Mouse (Mus musculus): ENCODE results near the gene Panx3. TPM values are rescaled to one million over a fixed set of nuclear protein-coding genes. Genes with fewer than 3 reads are reported as not detected.

Gene Panx3
- polyA plus RNA-seq, 1 experiment from 2014 or later: 0.08 TPM

DNA sequence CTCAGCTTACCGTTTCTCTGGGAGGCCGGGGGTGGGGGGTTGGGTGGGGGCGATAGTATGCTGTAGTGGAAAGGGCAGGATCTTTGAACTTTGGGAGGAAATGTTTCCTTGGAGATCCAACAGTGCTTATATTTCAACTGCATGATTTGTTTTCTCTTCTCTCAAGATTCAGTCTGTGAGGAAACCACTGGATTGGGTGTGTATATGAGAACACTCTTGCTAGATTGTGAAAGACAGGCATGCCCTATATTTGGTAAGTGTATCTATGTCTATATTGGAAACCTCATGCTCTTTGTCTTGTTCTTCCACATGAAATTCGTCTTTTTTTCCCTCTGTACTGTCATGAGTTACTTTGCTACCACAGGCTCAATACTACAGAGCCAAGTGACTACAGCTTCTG is 643 bp upstream of the Panx3 start:
- no peak overlapping the region for H3K27ac ChIP-seq (replicated peaks; ENCODE audit: low read depth, low read length)
- no peak overlapping the region for H3K4me2 ChIP-seq (ENCODE audit: low read depth, low read length)
- no peaks in the 10 kb centered on the region for H3K4me1 ChIP-seq (ENCODE audit: control insufficient read depth, insufficient read depth, low read length)
- WGBS: 60% methylated on average over 4 of the region's 4 CpGs
- ATAC-seq (replicated peaks; ENCODE audit: insufficient number of reproducible peaks, low FRiP score, low TSS enrichment, low read depth): no peak
- no peak for DNase-seq (ENCODE audit: low spot score)
- no peaks in the 10 kb centered on the region for H3K36me3 ChIP-seq (replicated peaks; ENCODE audit: control insufficient read depth, insufficient read depth, low read depth, low read length)
- H3K4me3 ChIP-seq (ENCODE audit: low read depth, low read length): no peak overlapping the region
- H3K27me3 ChIP-seq (ENCODE audit: control insufficient read depth, insufficient read depth, low read length): no peaks in the 10 kb centered on the region
- no peaks in the 10 kb centered on the region for H3K9me3 ChIP-seq (replicated peaks; ENCODE audit: control insufficient read depth, low read length)
- no peak overlapping the region for H3K9ac ChIP-seq (replicated peaks; ENCODE audit: low read length)

DNA sequence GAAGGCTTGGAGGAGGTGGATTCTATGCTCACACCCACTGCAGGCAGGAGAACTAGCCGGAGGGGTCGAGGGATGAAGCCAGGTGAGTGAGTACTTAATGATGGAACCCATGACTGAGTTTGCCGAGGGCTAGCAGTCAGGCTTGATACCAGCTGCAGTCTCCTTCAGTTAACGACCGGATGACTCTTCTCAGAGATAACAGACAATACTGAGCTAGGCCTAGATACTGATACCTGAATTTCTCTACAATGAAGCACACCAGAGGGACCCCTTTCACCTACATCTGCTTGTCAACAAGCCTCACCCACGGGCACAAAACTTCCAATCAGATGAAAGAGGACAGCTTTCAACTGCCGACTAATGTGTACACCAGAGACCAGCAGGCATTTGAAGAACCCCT is 3.0 kb downstream of the Panx3 start:
- no peak for DNase-seq (ENCODE audit: low spot score)
- no peak for ATAC-seq (replicated peaks; ENCODE audit: insufficient number of reproducible peaks, low FRiP score, low TSS enrichment, low read depth)
- H3K4me2 ChIP-seq (ENCODE audit: low read depth, low read length): no peak overlapping the region
- no peaks in the 10 kb centered on the region for H3K4me1 ChIP-seq (ENCODE audit: control insufficient read depth, insufficient read depth, low read length)
- H3K9ac ChIP-seq (replicated peaks; ENCODE audit: low read length): no peak overlapping the region
- no peak overlapping the region for H3K4me3 ChIP-seq (ENCODE audit: low read depth, low read length)
- no peaks in the 10 kb centered on the region for H3K36me3 ChIP-seq (replicated peaks; ENCODE audit: control insufficient read depth, insufficient read depth, low read depth, low read length)
- WGBS: 80% methylated on average over 7 of the region's 7 CpGs
- no peak overlapping the region for H3K27ac ChIP-seq (replicated peaks; ENCODE audit: low read depth, low read length)
- H3K9me3 ChIP-seq (replicated peaks; ENCODE audit: control insufficient read depth, low read length): no peaks in the 10 kb centered on the region
- H3K27me3 ChIP-seq (ENCODE audit: control insufficient read depth, insufficient read depth, low read length): no peaks in the 10 kb centered on the region

GRCm38 (mm10) chr9:37664604-37665003 is 4.4 kb downstream of the Panx3 start:
- Histone ChIP-seq H3K4me1 (ENCODE audit: control insufficient read depth, insufficient read depth, low read length) (no peaks in the 10 kb centered on the region), H3K27me3 (ENCODE audit: control insufficient read depth, insufficient read depth, low read length) (no peaks in the 10 kb centered on the region), H3K9me3 (replicated peaks; ENCODE audit: control insufficient read depth, low read length) (no peaks in the 10 kb centered on the region), H3K36me3 (replicated peaks; ENCODE audit: control insufficient read depth, insufficient read depth, low read depth, low read length) (no peaks in the 10 kb centered on the region), H3K4me3 (ENCODE audit: low read depth, low read length) (no peak overlapping the region), H3K4me2 (ENCODE audit: low read depth, low read length) (no peak overlapping the region), H3K9ac (replicated peaks; ENCODE audit: low read length) (no peak overlapping the region), H3K27ac (replicated peaks; ENCODE audit: low read depth, low read length) (no peak overlapping the region)
- no peak for DNase-seq (ENCODE audit: low spot score)
- 59% methylated on average over 2 of the region's 2 CpGs for whole genome bisulfite sequencing
- no peak for ATAC-seq (replicated peaks; ENCODE audit: insufficient number of reproducible peaks, low FRiP score, low TSS enrichment, low read depth)

- H3K4me2 ChIP-seq (ENCODE audit: low read depth, low read length): no peak overlapping the region
- 76% methylated on average over 1 of the region's 1 CpGs for whole genome bisulfite sequencing
- H3K36me3 ChIP-seq (replicated peaks; ENCODE audit: control insufficient read depth, insufficient read depth, low read depth, low read length): no peaks in the 10 kb centered on the region
- no peaks in the 10 kb centered on the region for H3K9me3 ChIP-seq (replicated peaks; ENCODE audit: control insufficient read depth, low read length)
- DNase-seq (ENCODE audit: low spot score): no peak
- H3K27me3 ChIP-seq (ENCODE audit: control insufficient read depth, insufficient read depth, low read length): no peaks in the 10 kb centered on the region
- H3K9ac ChIP-seq (replicated peaks; ENCODE audit: low read length): no peak overlapping the region
- no peak overlapping the region for H3K4me3 ChIP-seq (ENCODE audit: low read depth, low read length)
- H3K27ac ChIP-seq (replicated peaks; ENCODE audit: low read depth, low read length): no peak overlapping the region
- H3K4me1 ChIP-seq (ENCODE audit: control insufficient read depth, insufficient read depth, low read length): no peaks in the 10 kb centered on the region
- ATAC-seq (replicated peaks; ENCODE audit: insufficient number of reproducible peaks, low FRiP score, low TSS enrichment, low read depth): no peak
These were observed 5.8 kb downstream of the Panx3 start for GRCm38 (mm10) chr9:37663210-37663609.

- Histone ChIP-seq H3K9ac (replicated peaks; ENCODE audit: low read length) (no peak overlapping the region), H3K36me3 (replicated peaks; ENCODE audit: control insufficient read depth, insufficient read depth, low read depth, low read length) (no peaks in the 10 kb centered on the region), H3K4me1 (ENCODE audit: control insufficient read depth, insufficient read depth, low read length) (no peaks in the 10 kb centered on the region), H3K4me3 (ENCODE audit: low read depth, low read length) (no peak overlapping the region), H3K27me3 (ENCODE audit: control insufficient read depth, insufficient read depth, low read length) (no peaks in the 10 kb centered on the region), H3K4me2 (ENCODE audit: low read depth, low read length) (no peak overlapping the region), H3K9me3 (replicated peaks; ENCODE audit: control insufficient read depth, low read length) (no peaks in the 10 kb centered on the region), H3K27ac (replicated peaks; ENCODE audit: low read depth, low read length) (no peak overlapping the region)
- WGBS: 82% methylated on average over 6 of the region's 6 CpGs
- DNase-seq (ENCODE audit: low spot score): no peak
- ATAC-seq (replicated peaks; ENCODE audit: insufficient number of reproducible peaks, low FRiP score, low TSS enrichment, low read depth): no peak
These were observed 9.6 kb downstream of the Panx3 start for GRCm38 (mm10) chr9:37659413-37659812.

DNA sequence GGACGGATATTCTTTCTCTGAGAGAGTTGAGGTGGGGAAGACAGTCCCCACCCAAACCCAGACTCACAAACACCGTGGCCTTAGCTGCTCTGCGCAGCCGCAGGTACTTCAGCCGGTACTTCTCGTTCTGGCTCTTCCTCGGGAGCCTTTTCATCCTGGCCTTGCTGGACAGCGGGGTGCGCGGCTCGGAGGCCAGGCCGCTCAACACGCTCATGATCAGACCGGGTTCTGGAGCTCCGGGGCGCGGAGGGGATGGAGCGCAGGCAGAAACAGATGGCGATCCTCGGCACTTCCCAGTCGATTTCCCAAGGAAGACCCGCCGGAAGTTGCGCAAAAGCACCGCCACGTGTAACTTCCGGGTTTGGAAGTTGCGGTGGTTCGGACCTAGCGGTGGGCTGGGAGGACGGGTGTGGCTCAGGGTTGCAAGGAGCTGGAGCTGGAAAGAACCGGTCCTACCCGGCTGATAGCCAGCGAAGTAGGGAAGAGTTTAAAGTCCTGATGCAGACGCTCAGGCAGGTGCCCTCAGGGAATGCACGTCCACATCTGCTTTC is 12.0 kb downstream of the Panx3 start, which contains the start of gene Tbrg1:
Tbrg1 (minus strand) TSS at position 382 of the 551 bp plus-strand sequence.
- Histone ChIP-seq H3K36me3 (replicated peaks; ENCODE audit: control insufficient read depth, insufficient read depth, low read depth, low read length) (no peaks in the 10 kb centered on the region), H3K27me3 (ENCODE audit: control insufficient read depth, insufficient read depth, low read length) (no peaks in the 10 kb centered on the region), H3K27ac (replicated peaks; ENCODE audit: low read depth, low read length) (peak within 1 kb of the TSS; percentile 62; the same call in 1 of the 2 replicates), H3K4me2 (ENCODE audit: low read depth, low read length) (peak within 1 kb of the TSS; percentile 85), H3K9me3 (replicated peaks; ENCODE audit: control insufficient read depth, low read length) (no peaks in the 10 kb centered on the region), H3K4me3 (ENCODE audit: low read depth, low read length) (peak within 1 kb of the TSS; percentile 72), H3K4me1 (ENCODE audit: control insufficient read depth, insufficient read depth, low read length) (no peaks in the 10 kb centered on the region), H3K9ac (replicated peaks; ENCODE audit: low read length) (peak within 1 kb of the TSS; percentile 78)
- DNase-seq (ENCODE audit: low spot score) (peak; percentile 93), ATAC-seq (replicated peaks; ENCODE audit: insufficient number of reproducible peaks, low FRiP score, low TSS enrichment, low read depth) (peak; percentile 87)
- WGBS: under 1% methylated on average over 36 of the region's 36 CpGs

DNA sequence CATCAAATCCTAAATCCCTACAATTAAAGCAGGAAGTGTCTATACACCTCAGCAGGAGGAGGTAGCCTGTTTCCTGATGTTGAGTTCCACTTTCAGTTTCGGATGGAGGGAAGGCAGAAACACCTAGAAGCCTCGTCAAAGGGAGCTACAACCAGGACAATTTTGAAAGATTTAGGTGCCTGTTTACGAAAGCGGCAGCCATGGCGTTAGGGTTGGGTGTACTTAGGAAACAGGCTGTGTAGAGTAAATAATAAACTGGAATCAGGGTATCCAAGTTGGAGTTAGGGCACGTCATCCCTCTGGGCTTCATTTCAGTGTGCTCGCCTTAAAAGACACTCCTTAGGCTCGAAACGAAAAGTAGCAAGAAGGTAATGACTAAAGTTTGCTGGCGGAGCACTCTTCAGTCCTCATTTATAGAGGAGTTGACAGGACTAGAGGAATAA is 12.6 kb downstream of the Panx3 start:
- Histone ChIP-seq H3K9ac (replicated peaks; ENCODE audit: low read length) (peak overlapping the region; percentile 78), H3K36me3 (replicated peaks; ENCODE audit: control insufficient read depth, insufficient read depth, low read depth, low read length) (no peaks in the 10 kb centered on the region), H3K9me3 (replicated peaks; ENCODE audit: control insufficient read depth, low read length) (no peaks in the 10 kb centered on the region), H3K27me3 (ENCODE audit: control insufficient read depth, insufficient read depth, low read length) (no peaks in the 10 kb centered on the region), H3K4me1 (ENCODE audit: control insufficient read depth, insufficient read depth, low read length) (no peaks in the 10 kb centered on the region), H3K4me2 (ENCODE audit: low read depth, low read length) (peak overlapping the region; percentile 85), H3K27ac (replicated peaks; ENCODE audit: low read depth, low read length) (peak overlapping the region; percentile 62; the same call in 1 of the 2 replicates), H3K4me3 (ENCODE audit: low read depth, low read length) (peak overlapping the region; percentile 72)
- ATAC-seq (replicated peaks; ENCODE audit: insufficient number of reproducible peaks, low FRiP score, low TSS enrichment, low read depth) (0 out of 2 replicates have a peak, but pooled peaks have one; percentile 4), DNase-seq (ENCODE audit: low spot score) (peak; percentile 4)
- 1% methylated on average over 10 of the region's 10 CpGs for WGBS

DNA sequence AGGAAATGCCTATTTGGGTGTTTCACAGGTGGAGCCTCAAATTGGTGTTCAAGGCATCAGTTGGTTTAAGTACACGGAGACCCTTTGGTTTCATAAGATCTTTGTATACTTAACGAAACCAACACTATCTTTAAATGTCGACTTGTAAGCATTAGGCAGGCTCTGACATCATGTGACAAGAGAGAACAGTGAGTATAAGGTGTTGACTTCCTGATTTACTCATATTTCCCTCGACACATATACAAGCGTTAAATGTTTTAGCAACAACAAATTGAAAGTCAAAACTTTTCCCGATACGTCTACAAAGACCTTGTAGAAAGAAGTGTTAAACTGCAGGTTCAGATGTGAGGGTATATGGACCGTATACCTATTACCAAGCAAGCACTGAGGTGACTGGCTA is 13.1 kb downstream of the Panx3 start:
- Histone ChIP-seq H3K9ac (replicated peaks; ENCODE audit: low read length) (no peak overlapping the region), H3K9me3 (replicated peaks; ENCODE audit: control insufficient read depth, low read length) (no peaks in the 10 kb centered on the region), H3K4me2 (ENCODE audit: low read depth, low read length) (peak overlapping the region; percentile 85), H3K4me1 (ENCODE audit: control insufficient read depth, insufficient read depth, low read length) (no peaks in the 10 kb centered on the region), H3K27ac (replicated peaks; ENCODE audit: low read depth, low read length) (no peak overlapping the region), H3K4me3 (ENCODE audit: low read depth, low read length) (peak overlapping the region; percentile 72), H3K36me3 (replicated peaks; ENCODE audit: control insufficient read depth, insufficient read depth, low read depth, low read length) (peaks cover 4% of the 10 kb centered on the region), H3K27me3 (ENCODE audit: control insufficient read depth, insufficient read depth, low read length) (no peaks in the 10 kb centered on the region)
- ATAC-seq (replicated peaks; ENCODE audit: insufficient number of reproducible peaks, low FRiP score, low TSS enrichment, low read depth) (no peak), DNase-seq (ENCODE audit: low spot score) (no peak)
- WGBS: 60% methylated on average over 8 of the region's 8 CpGs

All from embryonic facial prominence, embryonic 11.5 days (tissue).